Mouse (Mus musculus) neural tube, embryonic 15.5 days (tissue): Measurements from ENCODE around the gene Dok7. TPM values are rescaled to one million over a fixed set of nuclear protein-coding genes. Genes with fewer than 3 reads are reported as not detected.

Source experiments
- ATAC-seq: fragments of 200-750 bp; cut with Nextera tagmentation; 2 replicates; pipeline ENCODE4 v1.8.0; 2017; ENCODE audit warnings: mild to moderate bottlenecking, moderate TSS enrichment, moderate library complexity; ENCODE audit not compliant: low FRiP score
- H3K27ac ChIP-seq: fragments of 300-500 bp; sonication (generic); replicated peaks from 2 replicates; pipeline ENCODE4 v1.5.1; 2015; ENCODE audit warnings: mild to moderate bottlenecking, inconsistent platforms
- H3K27me3 ChIP-seq: fragments of 300-500 bp; sonication (generic); replicated peaks from 2 replicates; pipeline ENCODE4 v1.6.1; 2015; ENCODE audit warnings: inconsistent platforms
- H3K36me3 ChIP-seq: fragments of 300-500 bp; sonication (generic); 2 replicates; pipeline ENCODE4 v1.6.1; 2015; ENCODE audit warnings: inconsistent platforms
- H3K4me1 ChIP-seq: fragments of 300-500 bp; sonication (generic); 2 replicates; pipeline ENCODE4 v1.6.1; 2015; ENCODE audit warnings: inconsistent platforms
- H3K4me2 ChIP-seq: fragments of 300-500 bp; sonication (generic); 2 replicates; pipeline ENCODE4 v1.6.1; 2015; ENCODE audit warnings: inconsistent platforms, mild to moderate bottlenecking, moderate library complexity
- H3K4me3 ChIP-seq: fragments of 300-500 bp; sonication (generic); replicated peaks from 2 replicates; pipeline ENCODE4 v1.5.1; 2015; ENCODE audit warnings: mild to moderate bottlenecking, inconsistent platforms
- H3K9ac ChIP-seq: fragments of 300-500 bp; sonication (generic); replicated peaks from 2 replicates; pipeline ENCODE4 v1.6.1; 2015; ENCODE audit warnings: mild to moderate bottlenecking, inconsistent platforms
- H3K9me3 ChIP-seq: fragments of 300-500 bp; sonication (generic); replicated peaks from 2 replicates; pipeline ENCODE4 v1.6.1; 2016; ENCODE audit warnings: inconsistent platforms
- WGBS: fragments of 180-500 bp; shearing (Covaris S2); methylation state at CpG from one replicate; pipeline ENCODE4 v1.1.7; 2015; ENCODE audit warnings: mixed read lengths; 5-methylcytosine and 5-hydroxymethylcytosine counted together
- polyA plus RNA-seq: library from polyadenylated mRNA; unstranded; fragments of >200 nt; fragmentation: Nextera tagmentation; extraction: Ambion mirVana; gene quantifications from 2 replicates; pipeline ENCODE4 v1.2.1, GENCODE M21; 2015

The Dok7 gene
- polyA plus RNA-seq, 1 experiment from 2014 or later, result 10.5 TPM

GRCm38 (mm10) chr5:35033619-35034018, 22.9 kb upstream of the Dok7 start:
- Histone ChIP-seq H3K9ac (no peak overlapping the region), H3K27me3 (no peaks in the 10 kb centered on the region), H3K9me3 (no peaks in the 10 kb centered on the region), H3K4me2 (no peak overlapping the region), H3K27ac (no peak overlapping the region), H3K4me3 (no peak overlapping the region), H3K4me1 (no peaks in the 10 kb centered on the region), H3K36me3 (peaks cover 31% of the 10 kb centered on the region)
- ATAC-seq, result no peak
- WGBS, result 72% methylated on average over 1 of the region's 1 CpGs

- no peak for ATAC-seq
- Histone ChIP-seq H3K9ac (no peak overlapping the region), H3K4me1 (no peaks in the 10 kb centered on the region), H3K36me3 (peaks cover 17% of the 10 kb centered on the region), H3K27ac (no peak overlapping the region), H3K4me2 (no peak overlapping the region), H3K9me3 (no peaks in the 10 kb centered on the region), H3K4me3 (no peak overlapping the region), H3K27me3 (no peaks in the 10 kb centered on the region)
- WGBS, result 89% methylated on average over 5 of the region's 5 CpGs
Observed at GRCm38 (mm10) chr5:35035141-35035540, 21.4 kb upstream of the Dok7 start.

- H3K27me3 ChIP-seq, result no peaks in the 10 kb centered on the region
- no peak overlapping the region for H3K4me3 ChIP-seq
- no peaks in the 10 kb centered on the region for H3K4me1 ChIP-seq
- no peak overlapping the region for H3K27ac ChIP-seq
- H3K36me3 ChIP-seq, result peaks cover 12% of the 10 kb centered on the region
- H3K9ac ChIP-seq, result no peak overlapping the region
- 79% methylated on average over 4 of the region's 4 CpGs for whole genome bisulfite sequencing
- no peak overlapping the region for H3K4me2 ChIP-seq
- ATAC-seq, result no peak
- H3K9me3 ChIP-seq, result no peaks in the 10 kb centered on the region
Observed at GRCm38 (mm10) chr5:35035795-35036194, 20.8 kb upstream of the Dok7 start.

GRCm38 (mm10) chr5:35037438-35037837, 19.1 kb upstream of the Dok7 start:
- Histone ChIP-seq H3K4me1 (no peaks in the 10 kb centered on the region), H3K4me3 (no peak overlapping the region), H3K4me2 (no peak overlapping the region), H3K36me3 (peaks cover 4% of the 10 kb centered on the region), H3K9ac (no peak overlapping the region), H3K27ac (no peak overlapping the region), H3K9me3 (no peaks in the 10 kb centered on the region), H3K27me3 (no peaks in the 10 kb centered on the region)
- no peak for ATAC-seq

- Histone ChIP-seq H3K36me3 (no peaks in the 10 kb centered on the region), H3K9me3 (no peaks in the 10 kb centered on the region), H3K27ac (no peak within 1 kb of the TSS), H3K4me3 (no peak within 1 kb of the TSS), H3K4me1 (no peaks in the 10 kb centered on the region), H3K4me2 (no peak within 1 kb of the TSS), H3K9ac (no peak within 1 kb of the TSS), H3K27me3 (no peaks in the 10 kb centered on the region)
- no peak for ATAC-seq
- WGBS, result 71% methylated on average over 6 of the region's 6 CpGs
Observed at GRCm38 (mm10) chr5:35041268-35041829, 15.2 kb upstream of the Dok7 start, which contains the start of gene Hgfac. Gene Hgfac, plus strand, starts transcription at chr5:35041509.

- Histone ChIP-seq H3K27me3 (no peaks in the 10 kb centered on the region), H3K9me3 (no peaks in the 10 kb centered on the region), H3K4me2 (no peak overlapping the region), H3K36me3 (no peaks in the 10 kb centered on the region), H3K9ac (no peak overlapping the region), H3K27ac (no peak overlapping the region), H3K4me3 (no peak overlapping the region), H3K4me1 (no peaks in the 10 kb centered on the region)
- peak; percentile 37 for ATAC-seq
- WGBS, result 80% methylated on average over 10 of the region's 10 CpGs
Observed at GRCm38 (mm10) chr5:35042431-35043109, 14.0 kb upstream of the Dok7 start.

- H3K9ac ChIP-seq, result no peak overlapping the region
- H3K4me2 ChIP-seq, result no peak overlapping the region
- peak; percentile 88 for ATAC-seq
- no peak overlapping the region for H3K4me3 ChIP-seq
- no peaks in the 10 kb centered on the region for H3K36me3 ChIP-seq
- no peaks in the 10 kb centered on the region for H3K4me1 ChIP-seq
- H3K9me3 ChIP-seq, result no peaks in the 10 kb centered on the region
- no peaks in the 10 kb centered on the region for H3K27me3 ChIP-seq
- no peak overlapping the region for H3K27ac ChIP-seq
- 21% methylated on average over 1 of the region's 1 CpGs for WGBS
Observed at GRCm38 (mm10) chr5:35043110-35043451, 13.5 kb upstream of the Dok7 start.

- 84% methylated on average over 5 of the region's 5 CpGs for WGBS
- ATAC-seq, result no peak
Observed at GRCm38 (mm10) chr5:35050541-35050940, 6.0 kb upstream of the Dok7 start.

GRCm38 (mm10) chr5:35054628-35055027, 1.9 kb upstream of the Dok7 start:
- H3K27ac ChIP-seq, result no peak overlapping the region
- H3K27me3 ChIP-seq, result peaks cover 5% of the 10 kb centered on the region; the same call in 1 of the 2 replicates
- H3K4me2 ChIP-seq, result no peak overlapping the region
- 90% methylated on average over 3 of the region's 3 CpGs for WGBS
- H3K9ac ChIP-seq, result no peak overlapping the region
- no peak overlapping the region for H3K4me3 ChIP-seq
- no peaks in the 10 kb centered on the region; the same call in 1 of the 2 replicates for H3K36me3 ChIP-seq
- no peaks in the 10 kb centered on the region for H3K9me3 ChIP-seq
- no peak for ATAC-seq
- H3K4me1 ChIP-seq, result peaks cover 27% of the 10 kb centered on the region

More at GRCm38 (mm10) chr5:35050541-35050940, 6.0 kb upstream of the Dok7 start:
- Histone ChIP-seq H3K4me1 (no peaks in the 10 kb centered on the region), H3K4me2 (no peak overlapping the region), H3K27ac (no peak overlapping the region), H3K4me3 (no peak overlapping the region), H3K36me3 (no peaks in the 10 kb centered on the region; the same call in 1 of the 2 replicates), H3K9me3 (no peaks in the 10 kb centered on the region), H3K9ac (no peak overlapping the region), H3K27me3 (no peaks in the 10 kb centered on the region)

- no peak overlapping the region for H3K27ac ChIP-seq
- H3K9me3 ChIP-seq, result no peaks in the 10 kb centered on the region
- ATAC-seq, result no peak
- no peak overlapping the region for H3K4me2 ChIP-seq
- no peak overlapping the region for H3K4me3 ChIP-seq
- H3K36me3 ChIP-seq, result no peaks in the 10 kb centered on the region; the same call in 1 of the 2 replicates
- no peak overlapping the region for H3K9ac ChIP-seq
- WGBS, result 59% methylated on average over 12 of the region's 12 CpGs
- peaks cover 27% of the 10 kb centered on the region for H3K4me1 ChIP-seq
- H3K27me3 ChIP-seq, result peaks cover 5% of the 10 kb centered on the region; the same call in 1 of the 2 replicates
Observed at GRCm38 (mm10) chr5:35055076-35055475, 1.5 kb upstream of the Dok7 start.

GRCm38 (mm10) chr5:35057582-35057981, 1.0 kb downstream of the Dok7 start:
- H3K36me3 ChIP-seq, result no peaks in the 10 kb centered on the region; the same call in 1 of the 2 replicates
- H3K27me3 ChIP-seq, result peaks cover 5% of the 10 kb centered on the region; the same call in 1 of the 2 replicates
- peak overlapping the region; percentile 92 for H3K4me2 ChIP-seq
- H3K4me3 ChIP-seq, result peak overlapping the region; percentile 67
- H3K9ac ChIP-seq, result peak overlapping the region; percentile 72
- peak; percentile 33; the same call in 1 of the 2 replicates for ATAC-seq
- H3K4me1 ChIP-seq, result peaks cover 27% of the 10 kb centered on the region
- no peak overlapping the region for H3K27ac ChIP-seq
- no peaks in the 10 kb centered on the region for H3K9me3 ChIP-seq
- WGBS, result 9% methylated on average over 4 of the region's 4 CpGs

- ATAC-seq, result no peak
- Histone ChIP-seq H3K9me3 (no peaks in the 10 kb centered on the region), H3K9ac (peak overlapping the region; percentile 72; the same call in 1 of the 2 replicates), H3K36me3 (no peaks in the 10 kb centered on the region), H3K27me3 (peaks cover 5% of the 10 kb centered on the region; the same call in 1 of the 2 replicates), H3K4me3 (peak overlapping the region; percentile 67), H3K4me2 (peak overlapping the region; percentile 92), H3K4me1 (peaks cover 27% of the 10 kb centered on the region), H3K27ac (no peak overlapping the region)
- WGBS, result 77% methylated on average over 1 of the region's 1 CpGs
Observed at GRCm38 (mm10) chr5:35058216-35058615, 1.6 kb downstream of the Dok7 start.
